Mouse (Mus musculus) embryonic facial prominence, embryonic 10.5 days (tissue): Measurements from ENCODE around the gene Btbd2. TPM values are rescaled to one million over a fixed set of nuclear protein-coding genes. Genes with fewer than 3 reads are reported as not detected.

Experiments
- DNase-seq: peaks from one replicate; pipeline ENCODE4 v3.0.0-alpha.2; 2017; ENCODE audit warnings: low spot score
- H3K27ac ChIP-seq: fragments of 300-500 bp; sonication (generic); replicated peaks from 2 replicates; pipeline ENCODE4 v1.5.1; 2016; ENCODE audit warnings: mild to moderate bottlenecking
- H3K27me3 ChIP-seq: fragments of 300-500 bp; sonication (generic); replicated peaks from 2 replicates; pipeline ENCODE4 v1.6.1; 2016; ENCODE audit warnings: low read depth, mild to moderate bottlenecking; ENCODE audit not compliant: poor library complexity, severe bottlenecking
- H3K36me3 ChIP-seq: fragments of 300-500 bp; sonication (generic); replicated peaks from 2 replicates; pipeline ENCODE4 v1.6.1; 2016; ENCODE audit warnings: mild to moderate bottlenecking, moderate library complexity
- H3K4me1 ChIP-seq: fragments of 300-500 bp; sonication (generic); 2 replicates; pipeline ENCODE4 v1.6.1; 2016
- H3K4me3 ChIP-seq: fragments of 300-500 bp; sonication (generic); 2 replicates; pipeline ENCODE4 v1.5.1; 2016; ENCODE audit warnings: mild to moderate bottlenecking, moderate library complexity
- H3K9me3 ChIP-seq: fragments of 300-500 bp; sonication (generic); 2 replicates; pipeline ENCODE4 v1.6.1; 2016; ENCODE audit warnings: mild to moderate bottlenecking
- WGBS: fragments of 180-500 bp; shearing (Covaris S2); methylation state at CpG from one replicate; pipeline ENCODE4 v1.1.7; 2016; 5-methylcytosine and 5-hydroxymethylcytosine counted together
- polyA plus RNA-seq: library from polyadenylated mRNA; unstranded; fragments of >200 nt; fragmentation: Nextera tagmentation; extraction: Ambion mirVana; gene quantifications from 2 replicates; pipeline ENCODE4 v1.2.1, GENCODE M21; 2016

Gene Btbd2
- polyA plus RNA-seq, 1 experiment from 2014 or later = 84.8 TPM

GRCm38 (mm10) chr10:80671936-80672690, 15.2 kb upstream of the Btbd2 start:
- Histone ChIP-seq H3K36me3 (peaks cover 75% of the 10 kb centered on the region), H3K27me3 (no peaks in the 10 kb centered on the region), H3K27ac (no peak overlapping the region), H3K9me3 (no peaks in the 10 kb centered on the region), H3K4me1 (peaks cover 42% of the 10 kb centered on the region), H3K4me3 (no peak overlapping the region)
- DNase-seq = no peak
- WGBS = 77% methylated on average over 11 of the region's 11 CpGs

GRCm38 (mm10) chr10:80671251-80671650, 14.4 kb upstream of the Btbd2 start:
- Histone ChIP-seq H3K36me3 (peaks cover 84% of the 10 kb centered on the region), H3K4me3 (no peak overlapping the region), H3K27me3 (no peaks in the 10 kb centered on the region), H3K4me1 (peaks cover 43% of the 10 kb centered on the region), H3K27ac (no peak overlapping the region), H3K9me3 (no peaks in the 10 kb centered on the region)
- 91% methylated on average over 4 of the region's 4 CpGs for WGBS
- DNase-seq = no peak

GRCm38 (mm10) chr10:80670531-80670930, 13.7 kb upstream of the Btbd2 start:
- H3K27ac ChIP-seq = no peak overlapping the region
- peaks cover 91% of the 10 kb centered on the region for H3K36me3 ChIP-seq
- H3K27me3 ChIP-seq = no peaks in the 10 kb centered on the region
- no peak overlapping the region for H3K4me3 ChIP-seq
- 93% methylated on average over 2 of the region's 2 CpGs for WGBS
- DNase-seq = no peak
- H3K4me1 ChIP-seq = peaks cover 50% of the 10 kb centered on the region
- no peaks in the 10 kb centered on the region for H3K9me3 ChIP-seq

- Histone ChIP-seq H3K36me3 (peaks cover 95% of the 10 kb centered on the region), H3K9me3 (no peaks in the 10 kb centered on the region), H3K4me3 (0 out of 2 replicates have a peak overlapping the region, but pooled peaks have one; percentile 14), H3K27me3 (no peaks in the 10 kb centered on the region), H3K27ac (peak overlapping the region; percentile 10; the same call in 1 of the 2 replicates), H3K4me1 (peaks cover 50% of the 10 kb centered on the region)
- no peak for DNase-seq
- 95% methylated on average over 7 of the region's 7 CpGs for WGBS
Measured at GRCm38 (mm10) chr10:80669737-80670485, 13.0 kb upstream of the Btbd2 start.

GRCm38 (mm10) chr10:80669018-80669417, 12.1 kb upstream of the Btbd2 start:
- WGBS = 92% methylated on average over 12 of the region's 12 CpGs
- Histone ChIP-seq H3K9me3 (no peaks in the 10 kb centered on the region), H3K4me1 (peaks cover 50% of the 10 kb centered on the region), H3K27me3 (no peaks in the 10 kb centered on the region), H3K4me3 (no peak overlapping the region), H3K36me3 (peaks cover 89% of the 10 kb centered on the region), H3K27ac (0 out of 2 replicates have a peak overlapping the region, but pooled peaks have one; percentile 10)
- no peak for DNase-seq

- Histone ChIP-seq H3K27ac (no peak overlapping the region), H3K4me3 (no peak overlapping the region), H3K9me3 (no peaks in the 10 kb centered on the region), H3K36me3 (peaks cover 85% of the 10 kb centered on the region), H3K27me3 (no peaks in the 10 kb centered on the region), H3K4me1 (peaks cover 50% of the 10 kb centered on the region)
- 89% methylated on average over 11 of the region's 11 CpGs for WGBS
- DNase-seq = no peak
Measured at GRCm38 (mm10) chr10:80668614-80669013, 11.7 kb upstream of the Btbd2 start.

- Histone ChIP-seq H3K36me3 (peaks cover 68% of the 10 kb centered on the region), H3K4me1 (peaks cover 45% of the 10 kb centered on the region), H3K27me3 (no peaks in the 10 kb centered on the region), H3K9me3 (no peaks in the 10 kb centered on the region), H3K27ac (peak overlapping the region; percentile 24; the same call in 1 of the 2 replicates), H3K4me3 (0 out of 2 replicates have a peak overlapping the region, but pooled peaks have one; percentile 11)
- WGBS = 85% methylated on average over 19 of the region's 19 CpGs
- no peak for DNase-seq
Measured at GRCm38 (mm10) chr10:80666837-80667412, 10.1 kb upstream of the Btbd2 start.

GRCm38 (mm10) chr10:80665981-80666733, 9.3 kb upstream of the Btbd2 start:
- Histone ChIP-seq H3K4me1 (peaks cover 45% of the 10 kb centered on the region), H3K27ac (no peak overlapping the region), H3K4me3 (peak overlapping the region; percentile 23; the same call in 1 of the 2 replicates), H3K9me3 (no peaks in the 10 kb centered on the region), H3K27me3 (no peaks in the 10 kb centered on the region), H3K36me3 (peaks cover 61% of the 10 kb centered on the region)
- 80% methylated on average over 10 of the region's 10 CpGs for WGBS
- DNase-seq = no peak

GRCm38 (mm10) chr10:80665459-80665858, 8.6 kb upstream of the Btbd2 start:
- Histone ChIP-seq H3K4me3 (peak overlapping the region; percentile 37; the same call in 1 of the 2 replicates), H3K36me3 (peaks cover 54% of the 10 kb centered on the region), H3K27ac (0 out of 2 replicates have a peak overlapping the region, but pooled peaks have one; percentile 1), H3K27me3 (no peaks in the 10 kb centered on the region), H3K4me1 (peaks cover 45% of the 10 kb centered on the region), H3K9me3 (no peaks in the 10 kb centered on the region)
- no peak for DNase-seq
- 76% methylated on average over 4 of the region's 4 CpGs for WGBS

- 14% methylated on average over 10 of the region's 10 CpGs for WGBS
- no peaks in the 10 kb centered on the region for H3K9me3 ChIP-seq
- peak overlapping the region; percentile 71; the same call in 1 of the 2 replicates for H3K27ac ChIP-seq
- peaks cover 49% of the 10 kb centered on the region for H3K36me3 ChIP-seq
- H3K4me1 ChIP-seq = peaks cover 45% of the 10 kb centered on the region
- peak overlapping the region; percentile 37 for H3K4me3 ChIP-seq
- DNase-seq = peak; percentile 56
- H3K27me3 ChIP-seq = no peaks in the 10 kb centered on the region
Measured at GRCm38 (mm10) chr10:80665016-80665380, 8.1 kb upstream of the Btbd2 start.

- WGBS = 43% methylated on average over 16 of the region's 16 CpGs
- peak overlapping the region; percentile 37 for H3K4me3 ChIP-seq
- no peaks in the 10 kb centered on the region for H3K27me3 ChIP-seq
- H3K9me3 ChIP-seq = no peaks in the 10 kb centered on the region
- DNase-seq = peak; percentile 38
- H3K36me3 ChIP-seq = peaks cover 43% of the 10 kb centered on the region
- H3K4me1 ChIP-seq = peaks cover 45% of the 10 kb centered on the region
- peak overlapping the region; percentile 71 for H3K27ac ChIP-seq
Measured at GRCm38 (mm10) chr10:80664197-80665015, 7.5 kb upstream of the Btbd2 start.
